Mouse (Mus musculus) layer of hippocampus, postnatal 36 days (tissue): ENCODE results near the gene Gmnn. TPM values are rescaled to one million over a fixed set of nuclear protein-coding genes. Genes with fewer than 3 reads are reported as not detected.

Source experiments
- DNase-seq, 2 experiments: peaks; one replicate each; pipeline ENCODE4 v3.0.0; 2022
- total RNA-seq, 2 experiments: library from RNA; stranded (reverse); gene quantifications; 2 replicates each; pipeline ENCODE4 v1.2.3; 2021

Gmnn gene
- total RNA-seq, 2 experiments from 2014 or later = 1.9 to 2.9 TPM

DNA sequence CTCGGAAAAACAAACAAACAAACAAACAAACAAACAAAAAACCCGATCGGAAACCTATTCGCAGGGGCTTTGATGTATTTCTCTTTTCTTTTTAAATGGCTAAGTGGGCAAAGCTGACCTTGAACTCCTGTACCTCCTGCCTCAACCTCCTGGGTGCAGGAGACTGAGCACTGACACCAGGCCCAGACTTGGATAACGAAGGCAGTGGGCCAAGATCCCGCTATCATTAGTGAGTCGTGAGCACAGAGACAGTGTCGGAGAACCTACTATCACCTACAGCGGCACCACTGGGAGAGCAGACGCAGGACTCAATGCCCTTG lies 680 bp downstream of the Gmnn start:
- DNase-seq = no peak

DNA sequence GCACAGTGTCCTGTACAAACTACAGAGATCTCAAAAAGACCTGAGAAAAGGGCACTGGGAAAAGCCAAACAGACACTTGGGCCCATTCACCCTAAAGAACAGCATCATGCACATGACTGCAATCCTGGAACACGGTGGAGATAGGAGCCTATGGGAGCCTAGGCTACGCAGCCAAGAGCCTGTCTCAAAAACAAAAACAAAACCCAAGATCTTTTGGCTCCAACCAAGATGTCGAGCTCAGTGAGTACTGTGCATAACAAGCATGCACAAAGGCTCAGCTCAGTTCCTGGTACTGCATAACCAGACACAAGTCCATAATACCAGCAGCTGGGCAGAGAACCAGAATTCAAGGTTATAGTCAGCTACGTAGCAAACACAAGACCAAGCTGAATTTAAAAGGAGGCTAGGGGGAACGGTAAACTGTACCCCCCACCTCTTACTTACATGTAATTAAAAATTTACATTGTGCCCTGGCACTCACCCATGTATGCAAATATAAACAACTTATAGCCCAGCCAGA lies 1.3 kb downstream of the Gmnn start:
- no peak for DNase-seq

DNA sequence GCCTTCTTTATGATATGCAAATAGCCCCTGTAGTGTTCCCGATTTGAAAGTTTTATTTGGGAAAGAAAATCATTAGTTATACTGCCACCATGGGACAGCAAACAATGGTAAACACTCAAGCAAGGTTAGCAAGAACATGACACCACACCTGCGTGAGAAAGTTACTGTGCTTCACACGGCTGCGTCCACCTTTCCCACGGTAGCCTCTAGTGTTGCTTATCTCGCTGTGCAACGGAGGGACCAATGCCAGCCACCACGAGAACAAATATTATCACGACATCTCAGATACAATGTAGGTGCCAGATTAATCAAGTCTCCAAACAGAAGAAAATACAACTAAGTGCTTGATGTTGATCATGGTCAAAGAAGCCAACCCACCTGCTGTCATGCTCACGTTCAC lies 2.3 kb downstream of the Gmnn start:
- no peak for DNase-seq

DNA sequence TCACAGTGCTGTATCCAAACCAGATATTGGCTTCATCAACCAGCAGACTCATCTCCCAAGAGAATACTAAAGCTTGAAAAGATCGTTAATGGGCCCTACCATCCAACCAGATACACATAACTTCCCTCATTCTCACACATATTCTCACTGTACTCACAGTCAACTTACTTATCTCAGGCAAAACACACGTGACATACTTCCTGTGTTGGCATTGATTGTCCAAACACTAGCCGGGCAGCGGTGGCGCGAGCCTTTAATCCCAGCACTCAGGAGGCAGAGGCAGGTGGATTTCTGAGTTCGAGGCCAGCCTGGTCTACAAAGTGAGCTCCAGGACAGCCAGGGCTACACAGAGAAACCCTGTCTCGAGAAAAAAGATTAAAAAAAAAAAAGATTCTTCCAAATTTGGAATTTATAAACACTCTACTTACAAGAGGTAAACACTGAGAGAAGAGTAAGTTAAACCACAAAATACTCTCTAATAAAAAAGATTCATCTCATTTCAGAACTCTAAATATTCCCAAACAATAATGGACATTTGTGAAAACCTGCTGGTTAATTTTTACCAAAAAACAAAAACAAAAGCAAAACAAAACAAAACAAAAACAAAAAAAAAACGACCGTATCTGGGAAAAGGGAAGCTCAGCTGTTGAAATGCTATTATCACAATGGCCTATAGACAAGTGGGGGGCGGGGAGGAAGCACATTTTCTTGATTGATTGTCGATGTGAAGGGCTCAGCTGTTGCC lies 3.7 kb downstream of the Gmnn start:
- no peak for DNase-seq

DNA sequence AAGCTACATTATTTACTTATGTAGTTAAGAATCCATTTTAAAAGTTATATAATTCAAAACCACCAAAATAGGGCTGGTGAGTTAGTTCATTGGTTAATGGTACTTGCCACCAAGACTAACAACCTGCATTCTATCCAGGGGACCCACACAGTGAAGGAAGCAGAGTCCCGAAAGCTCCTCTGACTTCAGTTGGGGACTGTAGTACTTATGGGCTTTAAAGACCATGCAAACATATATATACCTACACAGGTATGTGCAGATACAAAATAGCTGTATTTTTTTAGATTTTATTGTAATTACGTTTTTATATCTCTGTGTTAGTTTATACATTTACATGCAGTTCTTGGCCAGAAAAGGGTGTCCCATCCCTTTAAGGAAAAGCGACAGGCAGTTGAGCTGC lies 5.0 kb downstream of the Gmnn start:
- no peak for DNase-seq

DNA sequence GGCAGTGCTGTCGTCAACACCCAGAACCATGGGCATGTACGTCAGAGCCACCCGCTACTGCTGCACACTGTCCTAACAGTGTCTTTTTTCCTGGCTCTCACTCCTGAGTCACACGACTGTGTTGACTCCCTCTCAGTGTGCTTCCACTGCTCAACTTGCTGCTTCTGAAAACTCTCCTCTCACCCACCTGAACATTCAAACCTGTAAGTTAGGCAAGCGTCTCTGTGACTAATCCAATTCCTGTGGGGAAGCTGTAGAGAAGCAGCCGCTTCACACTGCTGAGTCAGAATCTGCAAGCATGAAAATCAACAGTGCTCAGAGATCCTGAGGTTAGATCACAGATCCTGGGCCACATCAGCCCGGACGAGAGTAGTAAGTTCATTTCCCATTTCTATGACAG lies 10.3 kb downstream of the Gmnn start:
- no peak for DNase-seq

DNA sequence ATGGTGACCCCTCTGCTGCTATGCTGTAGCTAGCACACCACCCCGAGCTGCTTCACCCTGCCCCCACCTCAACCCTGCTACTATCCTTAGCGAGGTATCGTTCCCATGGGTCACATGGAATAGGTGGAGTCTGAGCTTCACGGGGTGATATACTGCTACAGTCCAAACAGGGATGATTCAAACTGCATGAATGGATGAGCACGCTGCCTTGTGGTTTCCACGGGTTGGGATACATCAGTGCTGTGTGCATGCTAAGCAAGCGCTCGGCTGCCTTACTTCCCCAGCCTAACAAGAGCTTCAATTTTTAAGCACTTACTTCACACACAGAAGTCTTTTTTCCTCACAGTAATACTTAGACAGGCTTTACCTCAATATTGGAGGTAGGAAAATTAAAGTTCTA lies 10.9 kb downstream of the Gmnn start:
- no peak for DNase-seq

DNA sequence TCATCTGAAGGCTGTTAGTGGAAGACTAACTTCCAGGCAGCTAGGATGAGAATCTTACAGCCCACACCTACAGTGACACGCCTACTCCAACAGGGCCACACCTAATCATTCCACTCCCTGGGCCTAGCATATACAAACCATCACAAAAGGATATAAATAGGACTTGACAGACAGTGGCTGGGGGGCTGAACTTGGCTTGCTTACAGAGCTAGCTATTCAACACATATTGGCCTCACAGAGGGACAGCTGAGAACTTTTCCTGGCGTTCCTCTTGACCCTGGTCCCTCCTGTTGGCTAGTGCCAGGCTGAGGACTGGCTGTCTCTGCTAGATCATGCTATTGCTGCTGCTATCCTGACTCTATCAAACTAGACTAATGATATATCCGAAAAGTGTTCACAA lies 13.9 kb downstream of the Gmnn start:
- DNase-seq = no peak

DNA sequence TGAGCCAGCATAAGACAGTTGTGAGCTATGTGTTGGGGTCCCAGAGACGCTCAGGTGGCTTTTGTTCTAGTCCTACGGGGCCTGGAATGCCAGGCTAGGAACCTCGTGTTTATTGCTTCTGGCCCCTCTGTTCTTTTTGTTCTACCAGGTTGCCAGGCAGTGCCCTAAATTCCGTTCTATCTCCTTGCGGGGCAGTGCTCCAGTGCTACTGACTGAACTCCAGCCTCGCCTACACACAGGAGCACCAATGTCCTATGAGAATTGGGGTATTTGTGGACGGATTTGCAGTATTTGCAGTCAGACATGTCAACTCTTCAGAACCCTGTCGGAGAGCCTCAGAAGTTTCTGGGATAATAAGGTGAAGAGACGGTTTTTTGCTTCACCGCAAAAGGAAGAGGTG lies 20.7 kb downstream of the Gmnn start, which contains the start of gene Armh2:
TSS of gene Armh2 (plus strand) at position 205 of the 400 bp plus-strand sequence.
- DNase-seq = no peak

DNA sequence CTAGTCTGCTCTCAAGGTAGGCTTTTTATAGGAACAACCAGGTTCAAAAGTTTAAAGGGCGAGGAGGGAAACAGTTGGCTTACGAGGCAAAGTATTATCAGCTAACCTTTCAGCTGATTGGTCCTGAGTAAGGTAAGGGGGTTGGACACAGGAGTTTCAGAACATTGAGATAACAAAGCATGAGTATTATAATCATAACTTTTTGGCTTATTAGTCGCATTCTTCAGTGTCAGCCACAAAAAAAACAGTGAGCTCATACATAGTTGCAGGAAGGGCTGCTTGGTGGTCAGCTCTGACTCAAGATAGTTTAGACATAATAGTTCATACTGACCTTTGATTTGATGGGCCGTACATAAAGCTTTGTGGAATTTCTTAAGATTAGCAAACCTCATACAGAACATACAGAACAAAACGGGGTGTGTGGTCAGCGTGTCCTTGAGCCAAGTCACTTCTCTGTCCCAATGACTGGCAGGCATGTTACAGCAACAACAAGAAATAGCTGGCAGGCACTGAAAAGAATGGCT lies 26.1 kb downstream of the Gmnn start:
- DNase-seq = no peak

DNA sequence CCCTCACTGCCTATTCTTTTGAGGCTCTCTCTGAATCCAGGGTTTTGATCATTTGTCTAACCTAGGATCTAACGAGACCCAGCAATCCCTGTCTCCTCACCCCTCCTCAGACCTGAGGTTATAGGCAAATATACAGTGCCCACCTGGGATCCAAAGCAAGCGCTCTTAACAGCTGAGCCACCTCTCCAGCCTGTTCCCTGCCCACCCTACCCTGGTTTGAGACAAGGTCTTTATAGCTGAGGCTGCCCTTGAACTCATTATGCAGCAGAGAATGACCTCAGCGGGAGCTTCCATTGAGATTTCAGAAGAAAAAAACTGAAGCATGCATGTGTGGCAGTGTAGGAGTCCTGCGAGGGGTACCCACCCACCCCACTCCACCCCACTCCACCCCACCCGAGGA lies 27.2 kb downstream of the Gmnn start:
- DNase-seq = no peak

DNA sequence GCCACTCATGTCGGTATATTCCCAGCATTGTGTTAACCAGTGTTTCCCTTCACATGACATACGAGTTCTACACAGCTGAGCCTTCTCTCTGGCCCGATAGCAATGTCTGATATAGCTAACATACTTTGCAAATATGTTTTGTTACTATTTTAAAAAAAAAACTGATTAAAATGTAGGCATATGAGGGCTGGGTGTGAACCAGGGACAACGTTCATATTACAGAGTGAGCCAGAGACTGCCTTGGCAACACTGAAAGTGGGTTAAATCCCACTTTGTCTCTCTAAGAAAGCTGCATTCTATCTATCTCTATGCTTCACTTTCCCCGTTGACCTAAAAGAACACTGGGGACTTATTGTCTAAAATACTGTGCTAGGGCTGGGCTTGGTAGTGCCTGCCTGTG lies 32.6 kb downstream of the Gmnn start:
- no peak for DNase-seq

DNA sequence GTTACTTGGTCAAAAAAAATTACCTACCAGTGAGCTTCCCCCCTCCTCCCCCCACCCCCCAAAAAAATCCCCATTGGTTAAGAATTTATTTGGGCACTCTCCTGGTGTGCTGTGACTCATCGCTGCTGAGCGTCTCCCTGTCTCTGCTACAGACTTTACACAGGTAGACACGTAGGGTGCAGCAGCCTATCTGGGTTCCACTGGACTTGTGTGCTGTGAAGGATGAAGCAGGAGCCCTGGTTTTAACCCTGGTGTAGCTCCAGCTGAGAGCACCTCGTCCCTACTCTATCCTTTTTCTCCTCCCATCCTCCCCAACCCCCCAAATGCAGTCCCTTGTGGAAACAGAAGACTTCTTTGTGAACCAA lies 37.3 kb downstream of the Gmnn start:
- no peak for DNase-seq

DNA sequence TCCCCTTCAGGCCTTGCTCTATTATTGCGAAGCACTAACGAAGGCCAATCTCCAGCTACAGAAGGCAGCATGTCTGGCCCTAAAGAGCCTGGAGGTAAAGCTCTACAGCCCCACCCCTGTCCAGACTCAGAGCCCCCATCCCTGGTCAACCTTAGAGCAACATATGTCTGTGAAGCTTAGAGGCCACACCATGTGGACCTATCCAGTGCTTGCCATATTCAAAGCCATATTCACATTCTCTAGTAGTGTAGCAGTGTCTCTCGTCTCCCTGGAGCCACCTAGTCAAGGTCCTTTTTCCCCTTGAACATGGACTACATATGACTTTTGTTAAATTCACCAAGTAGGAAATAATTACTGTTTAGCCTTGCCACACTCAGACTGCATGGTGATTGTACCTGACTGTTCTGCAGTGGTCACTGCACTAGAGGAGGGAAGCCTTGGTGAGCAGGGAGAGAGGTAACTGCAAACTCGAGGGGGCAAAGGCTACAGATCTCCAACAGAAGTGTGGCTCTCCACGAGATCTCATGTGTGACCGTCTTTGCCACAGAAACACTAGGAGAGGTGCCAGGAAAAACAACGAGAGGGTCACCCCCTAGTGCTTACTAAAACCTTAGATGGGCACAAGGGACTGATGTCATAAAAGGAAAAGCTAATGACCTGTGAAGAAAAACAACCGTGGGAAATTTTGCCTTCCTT lies 37.9 kb downstream of the Gmnn start:
- no peak for DNase-seq

DNA sequence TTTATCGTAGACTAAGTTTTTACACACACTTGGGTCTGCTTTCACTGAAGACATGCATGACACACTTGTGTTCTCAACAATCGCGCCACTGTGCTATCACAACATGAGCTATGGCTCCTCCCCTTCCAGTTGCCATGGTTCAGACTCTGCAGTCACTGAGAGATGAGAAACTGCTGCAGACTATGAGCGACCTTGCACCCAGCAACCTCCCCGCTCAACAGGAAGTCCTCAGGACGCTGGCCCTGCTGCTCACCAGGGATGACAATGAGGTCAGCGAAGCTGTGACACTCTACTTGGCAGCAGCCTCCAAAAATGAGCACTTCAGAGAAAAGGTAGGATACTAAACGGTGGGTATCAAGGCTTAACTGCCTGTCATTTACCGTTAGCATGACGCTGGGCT lies 40.2 kb downstream of the Gmnn start:
- no peak for DNase-seq

DNA sequence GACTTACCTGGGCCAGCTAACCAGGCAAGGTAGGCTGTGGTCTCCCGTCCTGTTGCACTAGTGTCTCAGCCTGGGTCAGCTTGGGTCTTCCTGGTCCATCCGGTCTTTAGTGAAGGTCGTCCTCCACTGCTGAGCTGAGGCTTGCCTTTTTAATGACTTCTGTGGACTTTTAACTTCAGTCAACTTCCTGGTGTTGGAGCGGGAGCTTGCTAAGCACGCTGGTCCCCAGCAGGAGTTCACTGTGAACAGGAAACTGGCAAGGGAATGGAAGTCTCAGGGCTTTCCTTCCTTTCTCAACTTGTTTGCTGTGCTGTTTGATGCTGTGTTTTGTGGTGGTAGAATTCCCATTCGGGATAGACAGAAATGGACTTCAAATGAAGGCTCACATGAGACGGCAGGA lies 44.0 kb downstream of the Gmnn start:
- no peak for DNase-seq

DNA sequence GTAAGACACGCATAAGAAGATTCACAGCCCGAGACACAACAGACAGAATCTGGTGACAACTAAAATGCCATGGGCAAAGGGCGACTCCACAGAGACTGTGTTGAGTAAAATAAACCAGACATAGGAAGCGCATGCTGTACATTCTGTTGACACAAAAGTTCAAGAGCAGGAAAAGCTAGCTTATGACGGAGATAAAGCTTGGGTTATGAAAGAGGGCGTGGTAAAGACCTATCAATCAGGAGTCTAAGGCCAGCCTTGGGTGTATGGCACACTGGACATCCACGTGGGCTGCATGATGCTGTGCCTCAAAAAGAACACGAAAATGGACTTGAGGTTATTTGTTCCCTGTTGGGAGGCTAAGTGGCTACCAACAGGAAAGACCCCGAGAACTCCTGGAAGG lies 45.3 kb downstream of the Gmnn start:
- DNase-seq = no peak

DNA sequence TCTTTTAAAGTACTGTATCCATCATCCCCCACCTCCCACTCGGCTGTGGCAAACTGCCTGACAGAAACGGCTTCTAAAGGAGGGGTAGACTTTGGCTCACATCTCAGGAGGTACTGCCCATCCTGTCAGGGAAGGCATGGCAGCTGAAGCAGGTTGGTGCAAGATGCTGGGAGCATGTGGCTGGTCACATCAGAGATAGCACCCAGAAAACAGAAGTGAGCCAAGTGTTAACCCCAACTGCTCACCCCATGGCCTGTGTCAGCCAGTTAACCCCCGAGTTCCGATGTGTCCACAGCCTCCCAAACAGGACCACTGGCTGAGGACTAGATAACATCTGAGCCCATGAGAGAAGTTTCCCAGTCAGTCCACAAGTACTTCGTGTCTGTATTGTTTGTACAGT lies 46.1 kb downstream of the Gmnn start:
- DNase-seq = no peak

DNA sequence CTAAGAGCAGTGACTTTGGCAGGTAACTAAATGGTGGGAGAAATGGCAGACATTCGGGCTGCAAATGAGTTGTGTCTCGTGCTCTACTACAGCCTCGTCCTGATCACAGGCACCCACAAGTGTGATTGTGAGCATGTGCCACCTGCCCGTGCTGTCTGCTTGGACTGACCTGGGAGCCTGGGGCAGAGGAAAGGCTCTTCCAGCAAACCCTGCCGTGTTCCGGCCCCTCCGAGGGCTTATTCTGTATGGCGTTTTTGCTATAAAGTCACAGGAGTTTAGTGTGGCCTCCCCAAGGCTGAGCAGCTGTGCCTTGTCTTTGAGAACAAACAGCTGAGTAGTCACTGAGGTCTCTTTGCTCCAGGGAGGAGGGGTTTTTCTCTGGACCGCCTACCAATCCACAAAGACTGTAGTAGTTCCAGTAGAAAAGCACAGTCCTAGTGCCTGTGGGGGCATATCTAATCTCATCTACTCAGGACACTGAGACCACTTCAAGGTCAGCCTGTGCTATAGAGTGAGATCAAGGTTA lies 47.3 kb downstream of the Gmnn start:
- DNase-seq = no peak

DNA sequence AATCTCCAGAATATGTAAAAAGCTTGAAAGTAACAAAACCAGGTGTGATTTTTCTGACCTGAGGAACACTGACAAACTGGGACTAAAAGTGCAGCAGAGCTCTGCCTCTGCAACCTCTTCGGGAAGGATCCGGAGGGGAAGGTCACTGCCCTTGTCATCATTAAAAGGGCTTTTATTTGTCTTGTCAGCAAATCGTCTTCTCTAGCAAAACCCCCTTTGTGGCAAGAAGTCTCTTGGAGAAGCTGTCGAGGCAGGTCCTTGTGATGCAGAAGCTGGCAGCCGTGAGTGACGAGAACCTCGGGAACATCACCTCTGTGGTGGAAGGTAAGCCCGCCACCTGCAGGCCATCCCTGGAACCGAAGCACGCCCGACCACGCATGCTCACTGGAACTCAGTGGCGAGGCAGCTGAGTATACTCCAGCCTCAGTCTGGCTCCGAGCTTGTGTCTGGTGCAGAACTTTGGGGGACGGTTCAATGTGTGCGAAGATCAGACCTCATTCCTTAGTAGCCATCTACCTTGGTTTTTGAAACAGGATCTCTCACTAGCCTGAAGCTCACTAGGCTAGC lies 48.2 kb downstream of the Gmnn start:
- DNase-seq = peak; percentile 89

DNA sequence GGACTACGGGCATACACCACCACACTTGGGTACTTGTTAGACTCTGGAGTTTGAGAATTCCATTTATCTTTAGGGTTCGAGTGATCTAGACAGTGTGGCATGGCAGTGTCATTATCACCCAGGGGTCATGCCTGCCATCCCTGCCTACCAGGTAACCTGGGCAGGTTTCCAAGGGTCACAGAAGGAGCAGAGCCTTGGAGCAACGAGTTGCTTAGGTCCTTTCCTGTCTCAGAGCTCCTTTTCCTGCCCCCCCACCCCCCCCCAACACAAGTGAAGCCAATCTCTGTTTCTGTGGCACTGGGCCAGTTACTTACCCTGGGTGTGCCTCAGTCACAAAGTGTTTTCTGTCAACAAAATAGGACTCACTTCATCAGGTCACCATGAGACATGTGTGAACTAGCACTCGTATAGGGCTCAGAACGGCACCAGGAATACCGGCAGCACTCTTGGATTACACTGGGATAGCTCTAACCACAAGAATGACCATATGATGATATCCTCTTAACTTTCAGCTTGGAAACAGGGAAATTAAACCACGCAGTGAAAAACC lies 49.1 kb downstream of the Gmnn start:
- DNase-seq = no peak

DNA sequence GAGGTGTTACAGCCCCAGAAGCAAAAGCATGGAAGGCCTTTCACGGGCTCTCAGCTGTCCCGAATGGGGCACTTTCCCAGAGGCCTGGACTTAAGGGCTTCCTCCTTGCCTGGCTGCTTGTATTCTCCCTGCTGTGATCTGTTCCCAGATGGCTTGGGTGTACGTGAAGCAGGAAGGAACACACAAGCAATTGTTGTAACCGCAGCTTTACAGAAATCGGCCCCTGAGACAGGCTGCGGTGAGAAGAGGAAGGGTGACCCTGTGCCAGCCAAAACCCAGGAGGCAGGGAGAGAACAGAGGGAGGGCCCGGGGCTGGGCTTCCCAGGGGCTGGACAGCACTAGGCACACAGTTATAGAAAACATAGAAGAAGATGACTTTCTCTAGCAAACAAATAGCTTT lies 50.8 kb downstream of the Gmnn start:
- DNase-seq = no peak
